26 mouse cellular contexts compared by ENCODE assay signal in genomic region chr9:57683520-57683919, GRCm38 (mm10). TPM values are rescaled to one million over a fixed set of nuclear protein-coding genes. Genes with fewer than 3 reads are reported as not detected.
"Had no signal": no experiment of that assay in that cellular context is flagged by ENCODE, and none has a peak within 500 bp of the region (broad histone marks: within the 10 kb centered on the region; RNA-seq: fewer than 3 reads in every experiment).

TSS of gene Cyp1a2 (minus strand) at chr9:57683703.

- H3K27ac ChIP-seq: midbrain, embryonic 10.5 days; midbrain, embryonic 12.5 days; neural tube, embryonic 13.5 days; neural tube, embryonic 15.5 days had no signal

- H3K4me2 ChIP-seq: lung, embryonic 14.5 days; midbrain, embryonic 12.5 days; neural tube, embryonic 13.5 days; neural tube, embryonic 15.5 days had no signal

- H3K9me3 ChIP-seq: midbrain, embryonic 10.5 days; midbrain, embryonic 12.5 days; neural tube, embryonic 13.5 days; neural tube, embryonic 15.5 days had no signal

- H3K9ac ChIP-seq: lung, embryonic 14.5 days; midbrain, embryonic 12.5 days; neural tube, embryonic 13.5 days; neural tube, embryonic 15.5 days had no signal

- H3K4me1 ChIP-seq: midbrain, embryonic 10.5 days; midbrain, embryonic 12.5 days; neural tube, embryonic 13.5 days; neural tube, embryonic 15.5 days had no signal

- DNase-seq: lung, adult 18-20 months; lung, embryonic 14.5 days; lung, postnatal 10 days; lung, postnatal 4 days; midbrain, embryonic 14.5 days; retina, postnatal 1 day; right cerebral cortex, adult 18-20 months; right cerebral cortex, postnatal 25 days; right cerebral cortex, postnatal 4 days; spleen, adult 18-20 months; thymus, adult 18-20 months; thymus, postnatal 14 days; thymus, postnatal 36 days had no signal

- H3K27me3 ChIP-seq: neural tube, embryonic 13.5 days; neural tube, embryonic 15.5 days had no signal

- H3K4me3 ChIP-seq: midbrain, embryonic 10.5 days; midbrain, embryonic 12.5 days; myocyte; neural tube, embryonic 13.5 days; neural tube, embryonic 15.5 days had no signal

- H3K36me3 ChIP-seq: midbrain, embryonic 10.5 days; midbrain, embryonic 12.5 days; neural tube, embryonic 13.5 days; neural tube, embryonic 15.5 days had no signal

- ATAC-seq: midbrain, embryonic 16.5 days had no signal

RNA-seq across cellular contexts. Expression of gene Cyp1a2, which starts in this region (rescaled TPM):
- total RNA-seq: megakaryocyte, adult 5-6 weeks; megakaryocyte-erythroid progenitor cell, adult 5-6 weeks had no signal
- polyA plus RNA-seq: lung, embryonic 14.5 days; lung, embryonic 16.5 days; midbrain, embryonic 10.5 days; midbrain, embryonic 12.5 days; midbrain, embryonic 14.5 days; midbrain, embryonic 16.5 days; myocyte; neural tube, embryonic 11.5 days; neural tube, embryonic 13.5 days; neural tube, embryonic 15.5 days; small intestine, adult 2 months; stomach, embryonic 14.5 days; stomach, embryonic 16.5 days had no signal
